Mouse (Mus musculus): ENCODE data around the gene Qpctl. TPM values are rescaled to one million over a fixed set of nuclear protein-coding genes. Genes with fewer than 3 reads are reported as not detected.

The Qpctl gene
- 5.9 TPM for polyA plus RNA-seq (2014; fragmentation: Illumina TruSeq; extraction: RNeasy Lipid Tissue Mini Kit (QIAGEN cat#74804); ENCODE audit: low read depth, low replicate concordance)

GRCm38 (mm10) chr7:19148875-19149541 is at the start of gene Qpctl:
Qpctl (minus strand) TSS chr7:19149291.

GRCm38 (mm10) chr7:19175708-19176515 is 26.8 kb upstream of the Qpctl start, which contains the start of gene Eml2:
Eml2 (plus strand) TSS chr7:19176421.

GRCm38 (mm10) chr7:19165656-19166423 is 16.7 kb upstream of the Qpctl start, which contains the start of gene Gipr:
Gipr (minus strand) TSS chr7:19166127.

GRCm38 (mm10) chr7:19149626-19150025 is 535 bp upstream of the Qpctl start, which contains the start of gene Snrpd2:
Snrpd2 (plus strand) TSS chr7:19149722.

GRCm38 (mm10) chr7:19119631-19120429 is 29.3 kb downstream of the Qpctl start, which contains the start of gene Fbxo46:
Fbxo46 (plus strand) TSS chr7:19119859.

GRCm38 (mm10) chr7:19118028-19118771 is 30.9 kb downstream of the Qpctl start, which contains the start of gene Gm4969:
Gm4969 (minus strand) TSS chr7:19118368.

GRCm38 (mm10) chr7:19094471-19094825 is 54.6 kb downstream of the Qpctl start, which contains the start of gene Six5:
Six5 (plus strand) TSS chr7:19094594.

Other genes with a start within 250 kb of the Qpctl start
- gene Ccdc61, start 238.9 kb downstream of the Qpctl start, polyA plus RNA-seq (2014; fragmentation: Illumina TruSeq; extraction: RNeasy Lipid Tissue Mini Kit (QIAGEN cat#74804); ENCODE audit: low read depth, low replicate concordance): 0.53 TPM
- gene Nova2, start 223.4 kb downstream of the Qpctl start, polyA plus RNA-seq (2014; fragmentation: Illumina TruSeq; extraction: RNeasy Lipid Tissue Mini Kit (QIAGEN cat#74804); ENCODE audit: low read depth, low replicate concordance): 0.28 TPM
- gene Nanos2, start 161.9 kb downstream of the Qpctl start, polyA plus RNA-seq (2014; fragmentation: Illumina TruSeq; extraction: RNeasy Lipid Tissue Mini Kit (QIAGEN cat#74804); ENCODE audit: low read depth, low replicate concordance): not detected
- gene Mypop, start 158.0 kb downstream of the Qpctl start, polyA plus RNA-seq (2014; fragmentation: Illumina TruSeq; extraction: RNeasy Lipid Tissue Mini Kit (QIAGEN cat#74804); ENCODE audit: low read depth, low replicate concordance): 0.36 TPM
- gene Irf2bp1, start 145.2 kb downstream of the Qpctl start, polyA plus RNA-seq (2014; fragmentation: Illumina TruSeq; extraction: RNeasy Lipid Tissue Mini Kit (QIAGEN cat#74804); ENCODE audit: low read depth, low replicate concordance): 0.97 TPM
- not detected for gene Foxa3, start 125.8 kb downstream of the Qpctl start, polyA plus RNA-seq (2014; fragmentation: Illumina TruSeq; extraction: RNeasy Lipid Tissue Mini Kit (QIAGEN cat#74804); ENCODE audit: low read depth, low replicate concordance)
- 4.5 TPM for gene Sympk, start 124.9 kb downstream of the Qpctl start, polyA plus RNA-seq (2014; fragmentation: Illumina TruSeq; extraction: RNeasy Lipid Tissue Mini Kit (QIAGEN cat#74804); ENCODE audit: low read depth, low replicate concordance)
- not detected for gene Rsph6a, start 94.6 kb downstream of the Qpctl start, polyA plus RNA-seq (2014; fragmentation: Illumina TruSeq; extraction: RNeasy Lipid Tissue Mini Kit (QIAGEN cat#74804); ENCODE audit: low read depth, low replicate concordance)
- 1.1 TPM for gene Dmwd, start 73.1 kb downstream of the Qpctl start, polyA plus RNA-seq (2014; fragmentation: Illumina TruSeq; extraction: RNeasy Lipid Tissue Mini Kit (QIAGEN cat#74804); ENCODE audit: low read depth, low replicate concordance)
- gene Dmpk, start 65.4 kb downstream of the Qpctl start, polyA plus RNA-seq (2014; fragmentation: Illumina TruSeq; extraction: RNeasy Lipid Tissue Mini Kit (QIAGEN cat#74804); ENCODE audit: low read depth, low replicate concordance): 0.57 TPM
- gene Six5, start 54.7 kb downstream of the Qpctl start, polyA plus RNA-seq (2014; fragmentation: Illumina TruSeq; extraction: RNeasy Lipid Tissue Mini Kit (QIAGEN cat#74804); ENCODE audit: low read depth, low replicate concordance): 0.57 TPM
- not detected for gene Gm4969, start 30.9 kb downstream of the Qpctl start, polyA plus RNA-seq (2014; fragmentation: Illumina TruSeq; extraction: RNeasy Lipid Tissue Mini Kit (QIAGEN cat#74804); ENCODE audit: low read depth, low replicate concordance)
- gene Fbxo46, start 29.4 kb downstream of the Qpctl start, polyA plus RNA-seq (2014; fragmentation: Illumina TruSeq; extraction: RNeasy Lipid Tissue Mini Kit (QIAGEN cat#74804); ENCODE audit: low read depth, low replicate concordance): 0.36 TPM
- gene Snrpd2, start 431 bp upstream of the Qpctl start, polyA plus RNA-seq (2014; fragmentation: Illumina TruSeq; extraction: RNeasy Lipid Tissue Mini Kit (QIAGEN cat#74804); ENCODE audit: low read depth, low replicate concordance): 0.44 TPM
- not detected for gene Gipr, start 16.8 kb upstream of the Qpctl start, polyA plus RNA-seq (2014; fragmentation: Illumina TruSeq; extraction: RNeasy Lipid Tissue Mini Kit (QIAGEN cat#74804); ENCODE audit: low read depth, low replicate concordance)
- not detected for gene Eml2, start 27.1 kb upstream of the Qpctl start, polyA plus RNA-seq (2014; fragmentation: Illumina TruSeq; extraction: RNeasy Lipid Tissue Mini Kit (QIAGEN cat#74804); ENCODE audit: low read depth, low replicate concordance)
- 1.8 TPM for gene Gpr4, start 63.2 kb upstream of the Qpctl start, polyA plus RNA-seq (2014; fragmentation: Illumina TruSeq; extraction: RNeasy Lipid Tissue Mini Kit (QIAGEN cat#74804); ENCODE audit: low read depth, low replicate concordance)
- 12.2 TPM for gene Opa3, start 79.0 kb upstream of the Qpctl start, polyA plus RNA-seq (2014; fragmentation: Illumina TruSeq; extraction: RNeasy Lipid Tissue Mini Kit (QIAGEN cat#74804); ENCODE audit: low read depth, low replicate concordance)
- gene Vasp, start 122.5 kb upstream of the Qpctl start, polyA plus RNA-seq (2014; fragmentation: Illumina TruSeq; extraction: RNeasy Lipid Tissue Mini Kit (QIAGEN cat#74804); ENCODE audit: low read depth, low replicate concordance): 16.0 TPM
- gene Ppm1n, start 130.8 kb upstream of the Qpctl start, polyA plus RNA-seq (2014; fragmentation: Illumina TruSeq; extraction: RNeasy Lipid Tissue Mini Kit (QIAGEN cat#74804); ENCODE audit: low read depth, low replicate concordance): not detected
- gene Rtn2, start 133.3 kb upstream of the Qpctl start, polyA plus RNA-seq (2014; fragmentation: Illumina TruSeq; extraction: RNeasy Lipid Tissue Mini Kit (QIAGEN cat#74804); ENCODE audit: low read depth, low replicate concordance): 0.28 TPM
- 0.20 TPM for gene Fosb, start 160.8 kb upstream of the Qpctl start, polyA plus RNA-seq (2014; fragmentation: Illumina TruSeq; extraction: RNeasy Lipid Tissue Mini Kit (QIAGEN cat#74804); ENCODE audit: low read depth, low replicate concordance)
- gene Ercc1, start 195.5 kb upstream of the Qpctl start, polyA plus RNA-seq (2014; fragmentation: Illumina TruSeq; extraction: RNeasy Lipid Tissue Mini Kit (QIAGEN cat#74804); ENCODE audit: low read depth, low replicate concordance): not detected
- 1.2 TPM for gene Cd3eap, start 210.2 kb upstream of the Qpctl start, polyA plus RNA-seq (2014; fragmentation: Illumina TruSeq; extraction: RNeasy Lipid Tissue Mini Kit (QIAGEN cat#74804); ENCODE audit: low read depth, low replicate concordance)
- not detected for gene Ppp1r13l, start 210.5 kb upstream of the Qpctl start, polyA plus RNA-seq (2014; fragmentation: Illumina TruSeq; extraction: RNeasy Lipid Tissue Mini Kit (QIAGEN cat#74804); ENCODE audit: low read depth, low replicate concordance)
- gene Ercc2, start 232.7 kb upstream of the Qpctl start, polyA plus RNA-seq (2014; fragmentation: Illumina TruSeq; extraction: RNeasy Lipid Tissue Mini Kit (QIAGEN cat#74804); ENCODE audit: low read depth, low replicate concordance): not detected

All from kidney, adult 10 weeks (tissue).